Mouse (Mus musculus): ENCODE data around the gene Fkbp4. TPM values are rescaled to one million over a fixed set of nuclear protein-coding genes. Genes with fewer than 3 reads are reported as not detected.

Fkbp4 gene
- polyA plus RNA-seq, 1 experiment from 2014 or later, result 427 TPM

- H3K27me3 ChIP-seq (ENCODE audit: control insufficient read depth, insufficient read depth, low read depth, low read length), result no peaks in the 10 kb centered on the region
- H3K36me3 ChIP-seq (ENCODE audit: control insufficient read depth, insufficient read depth, low read length), result peaks cover 37% of the 10 kb centered on the region
- 87% methylated on average over 5 of the region's 5 CpGs for WGBS
- no peak overlapping the region for H3K4me2 ChIP-seq (ENCODE audit: low read depth, low read length)
- no peak overlapping the region for H3K27ac ChIP-seq (ENCODE audit: low read length)
- no peak for ATAC-seq (ENCODE audit: low read depth)
- no peak overlapping the region for H3K4me3 ChIP-seq (ENCODE audit: low read length)
- H3K9ac ChIP-seq (ENCODE audit: low read length), result no peak overlapping the region
- peaks cover 4% of the 10 kb centered on the region; the same call in 1 of the 2 replicates for H3K4me1 ChIP-seq (replicated peaks; ENCODE audit: control insufficient read depth, insufficient read depth, low read length)
- H3K9me3 ChIP-seq (ENCODE audit: control insufficient read depth, low read length), result no peaks in the 10 kb centered on the region
Observed at GRCm38 (mm10) chr6:128427571-128427970, 10.9 kb downstream of the Fkbp4 start.

- H3K4me1 ChIP-seq (replicated peaks; ENCODE audit: control insufficient read depth, insufficient read depth, low read length), result 0 out of 2 replicates have a peak, but pooled peaks cover 4% of the 10 kb centered on the region
- peak overlapping the region; percentile 73 for H3K4me3 ChIP-seq (ENCODE audit: low read length)
- no peaks in the 10 kb centered on the region for H3K27me3 ChIP-seq (ENCODE audit: control insufficient read depth, insufficient read depth, low read depth, low read length)
- no peak for ATAC-seq (ENCODE audit: low read depth)
- WGBS, result 15% methylated on average over 9 of the region's 9 CpGs
- peaks cover 15% of the 10 kb centered on the region for H3K36me3 ChIP-seq (ENCODE audit: control insufficient read depth, insufficient read depth, low read length)
- H3K9ac ChIP-seq (ENCODE audit: low read length), result peak overlapping the region; percentile 89
- peak overlapping the region; percentile 95 for H3K27ac ChIP-seq (ENCODE audit: low read length)
- H3K9me3 ChIP-seq (ENCODE audit: control insufficient read depth, low read length), result no peaks in the 10 kb centered on the region
- H3K4me2 ChIP-seq (ENCODE audit: low read depth, low read length), result peak overlapping the region; percentile 69
Observed at GRCm38 (mm10) chr6:128425046-128425445, 13.4 kb downstream of the Fkbp4 start.

- Histone ChIP-seq H3K4me2 (ENCODE audit: low read depth, low read length) (peak within 1 kb of the TSS; percentile 82), H3K27me3 (ENCODE audit: control insufficient read depth, insufficient read depth, low read depth, low read length) (no peaks in the 10 kb centered on the region), H3K4me1 (replicated peaks; ENCODE audit: control insufficient read depth, insufficient read depth, low read length) (0 out of 2 replicates have a peak, but pooled peaks cover 4% of the 10 kb centered on the region), H3K9ac (ENCODE audit: low read length) (peak within 1 kb of the TSS; percentile 89), H3K4me3 (ENCODE audit: low read length) (peak within 1 kb of the TSS; percentile 73), H3K36me3 (ENCODE audit: control insufficient read depth, insufficient read depth, low read length) (peaks cover 11% of the 10 kb centered on the region), H3K27ac (ENCODE audit: low read length) (peak within 1 kb of the TSS; percentile 95), H3K9me3 (ENCODE audit: control insufficient read depth, low read length) (no peaks in the 10 kb centered on the region)
- under 1% methylated on average over 42 of the region's 42 CpGs for WGBS
- ATAC-seq (ENCODE audit: low read depth), result peak; percentile 97
Observed at GRCm38 (mm10) chr6:128424269-128425019, 14.0 kb downstream of the Fkbp4 start, which contains the start of gene Itfg2. Gene Itfg2, minus strand, starts transcription at chr6:128424931.

GRCm38 (mm10) chr6:128423496-128424268 is 14.8 kb downstream of the Fkbp4 start:
- H3K27ac ChIP-seq (ENCODE audit: low read length), result peak overlapping the region; percentile 95
- H3K4me1 ChIP-seq (replicated peaks; ENCODE audit: control insufficient read depth, insufficient read depth, low read length), result 0 out of 2 replicates have a peak, but pooled peaks cover 4% of the 10 kb centered on the region
- ATAC-seq (ENCODE audit: low read depth), result peak; percentile 41
- no peaks in the 10 kb centered on the region for H3K9me3 ChIP-seq (ENCODE audit: control insufficient read depth, low read length)
- peak overlapping the region; percentile 89 for H3K9ac ChIP-seq (ENCODE audit: low read length)
- peak overlapping the region; percentile 73 for H3K4me3 ChIP-seq (ENCODE audit: low read length)
- WGBS, result 34% methylated on average over 15 of the region's 16 CpGs
- H3K4me2 ChIP-seq (ENCODE audit: low read depth, low read length), result peak overlapping the region; percentile 82
- no peaks in the 10 kb centered on the region for H3K27me3 ChIP-seq (ENCODE audit: control insufficient read depth, insufficient read depth, low read depth, low read length)
- H3K36me3 ChIP-seq (ENCODE audit: control insufficient read depth, insufficient read depth, low read length), result peaks cover 7% of the 10 kb centered on the region

- Histone ChIP-seq H3K27ac (ENCODE audit: low read length) (no peak overlapping the region), H3K27me3 (ENCODE audit: control insufficient read depth, insufficient read depth, low read depth, low read length) (no peaks in the 10 kb centered on the region), H3K4me1 (replicated peaks; ENCODE audit: control insufficient read depth, insufficient read depth, low read length) (0 out of 2 replicates have a peak, but pooled peaks cover 4% of the 10 kb centered on the region), H3K9me3 (ENCODE audit: control insufficient read depth, low read length) (no peaks in the 10 kb centered on the region), H3K4me3 (ENCODE audit: low read length) (no peak overlapping the region), H3K9ac (ENCODE audit: low read length) (no peak overlapping the region), H3K36me3 (ENCODE audit: control insufficient read depth, insufficient read depth, low read length) (no peaks in the 10 kb centered on the region), H3K4me2 (ENCODE audit: low read depth, low read length) (no peak overlapping the region)
- no peak for ATAC-seq (ENCODE audit: low read depth)
- 85% methylated on average over 3 of the region's 3 CpGs for WGBS
Observed at GRCm38 (mm10) chr6:128421480-128421879, 17.0 kb downstream of the Fkbp4 start.

GRCm38 (mm10) chr6:128421036-128421435 is 17.4 kb downstream of the Fkbp4 start:
- H3K27ac ChIP-seq (ENCODE audit: low read length), result no peak overlapping the region
- H3K9ac ChIP-seq (ENCODE audit: low read length), result no peak overlapping the region
- no peaks in the 10 kb centered on the region for H3K36me3 ChIP-seq (ENCODE audit: control insufficient read depth, insufficient read depth, low read length)
- no peaks in the 10 kb centered on the region for H3K27me3 ChIP-seq (ENCODE audit: control insufficient read depth, insufficient read depth, low read depth, low read length)
- H3K4me1 ChIP-seq (replicated peaks; ENCODE audit: control insufficient read depth, insufficient read depth, low read length), result 0 out of 2 replicates have a peak, but pooled peaks cover 4% of the 10 kb centered on the region
- H3K4me3 ChIP-seq (ENCODE audit: low read length), result no peak overlapping the region
- H3K9me3 ChIP-seq (ENCODE audit: control insufficient read depth, low read length), result no peaks in the 10 kb centered on the region
- WGBS, result 82% methylated on average over 2 of the region's 2 CpGs
- no peak for ATAC-seq (ENCODE audit: low read depth)
- H3K4me2 ChIP-seq (ENCODE audit: low read depth, low read length), result no peak overlapping the region

GRCm38 (mm10) chr6:128418076-128418475 is 20.4 kb downstream of the Fkbp4 start:
- H3K4me1 ChIP-seq (replicated peaks; ENCODE audit: control insufficient read depth, insufficient read depth, low read length), result no peaks in the 10 kb centered on the region
- H3K4me2 ChIP-seq (ENCODE audit: low read depth, low read length), result no peak overlapping the region
- H3K9me3 ChIP-seq (ENCODE audit: control insufficient read depth, low read length), result no peaks in the 10 kb centered on the region
- no peak overlapping the region for H3K27ac ChIP-seq (ENCODE audit: low read length)
- WGBS, result 96% methylated on average over 1 of the region's 1 CpGs
- no peak overlapping the region for H3K9ac ChIP-seq (ENCODE audit: low read length)
- peaks cover 3% of the 10 kb centered on the region; the same call in 1 of the 2 replicates for H3K36me3 ChIP-seq (ENCODE audit: control insufficient read depth, insufficient read depth, low read length)
- ATAC-seq (ENCODE audit: low read depth), result no peak
- H3K27me3 ChIP-seq (ENCODE audit: control insufficient read depth, insufficient read depth, low read depth, low read length), result no peaks in the 10 kb centered on the region
- H3K4me3 ChIP-seq (ENCODE audit: low read length), result no peak overlapping the region

- Histone ChIP-seq H3K4me1 (replicated peaks; ENCODE audit: control insufficient read depth, insufficient read depth, low read length) (no peaks in the 10 kb centered on the region), H3K4me3 (ENCODE audit: low read length) (no peak overlapping the region), H3K36me3 (ENCODE audit: control insufficient read depth, insufficient read depth, low read length) (peaks cover 12% of the 10 kb centered on the region; the same call in 1 of the 2 replicates), H3K27ac (ENCODE audit: low read length) (no peak overlapping the region), H3K4me2 (ENCODE audit: low read depth, low read length) (no peak overlapping the region), H3K27me3 (ENCODE audit: control insufficient read depth, insufficient read depth, low read depth, low read length) (no peaks in the 10 kb centered on the region), H3K9me3 (ENCODE audit: control insufficient read depth, low read length) (no peaks in the 10 kb centered on the region), H3K9ac (ENCODE audit: low read length) (no peak overlapping the region)
- no peak for ATAC-seq (ENCODE audit: low read depth)
- 87% methylated on average over 5 of the region's 5 CpGs for WGBS
Observed at GRCm38 (mm10) chr6:128416169-128416568, 22.3 kb downstream of the Fkbp4 start.

GRCm38 (mm10) chr6:128411115-128411514 is 27.4 kb downstream of the Fkbp4 start:
- whole genome bisulfite sequencing, result 14% methylated on average over 3 of the region's 3 CpGs
- Histone ChIP-seq H3K9me3 (ENCODE audit: control insufficient read depth, low read length) (no peaks in the 10 kb centered on the region), H3K36me3 (ENCODE audit: control insufficient read depth, insufficient read depth, low read length) (peaks cover 37% of the 10 kb centered on the region), H3K4me3 (ENCODE audit: low read length) (no peak overlapping the region), H3K4me2 (ENCODE audit: low read depth, low read length) (no peak overlapping the region), H3K27me3 (ENCODE audit: control insufficient read depth, insufficient read depth, low read depth, low read length) (no peaks in the 10 kb centered on the region), H3K4me1 (replicated peaks; ENCODE audit: control insufficient read depth, insufficient read depth, low read length) (no peaks in the 10 kb centered on the region), H3K9ac (ENCODE audit: low read length) (no peak overlapping the region), H3K27ac (ENCODE audit: low read length) (no peak overlapping the region)
- ATAC-seq (ENCODE audit: low read depth), result peak; percentile 24; the same call in 1 of the 2 replicates

All from lung, embryonic 16.5 days (tissue).